Mouse (Mus musculus): Measurements from ENCODE around the gene Hdac4. TPM values are rescaled to one million over a fixed set of nuclear protein-coding genes. Genes with fewer than 3 reads are reported as not detected.

The Hdac4 gene
- polyA plus RNA-seq, 1 experiment from 2014 or later = 16.3 TPM

GRCm38 (mm10) chr1:91992652-91993051 lies 202.8 kb downstream of the Hdac4 start:
- Histone ChIP-seq H3K36me3 (ENCODE audit: insufficient read depth, low read length) (peaks cover 5% of the 10 kb centered on the region; the same call in 1 of the 2 replicates), H3K4me1 (ENCODE audit: insufficient read depth, low read depth, low read length) (no peaks in the 10 kb centered on the region), H3K4me3 (ENCODE audit: low read depth, low read length) (no peak overlapping the region), H3K27me3 (replicated peaks; ENCODE audit: insufficient read depth, low read length) (no peaks in the 10 kb centered on the region), H3K27ac (ENCODE audit: low read length) (no peak overlapping the region), H3K9me3 (ENCODE audit: low read length) (no peaks in the 10 kb centered on the region), H3K9ac (replicated peaks; ENCODE audit: low read depth) (no peak overlapping the region), H3K4me2 (replicated peaks; ENCODE audit: low read depth, low read length) (no peak overlapping the region)
- TF ChIP-seq EP300 (IDR thresholded peaks at IDR 0.05) (no peak), CTCF (IDR thresholded peaks at IDR 0.05) (no peak)
- DNase-seq (ENCODE audit: low spot score) (no peak), ATAC-seq (no peak)
- 77% methylated on average over 3 of the region's 3 CpGs for WGBS

GRCm38 (mm10) chr1:91991597-91991996 lies 203.9 kb downstream of the Hdac4 start:
- Histone ChIP-seq H3K4me2 (replicated peaks; ENCODE audit: low read depth, low read length) (no peak overlapping the region), H3K4me3 (ENCODE audit: low read depth, low read length) (no peak overlapping the region), H3K9me3 (ENCODE audit: low read length) (no peaks in the 10 kb centered on the region), H3K27ac (ENCODE audit: low read length) (no peak overlapping the region), H3K36me3 (ENCODE audit: insufficient read depth, low read length) (peaks cover 15% of the 10 kb centered on the region; the same call in 1 of the 2 replicates), H3K9ac (replicated peaks; ENCODE audit: low read depth) (no peak overlapping the region), H3K4me1 (ENCODE audit: insufficient read depth, low read depth, low read length) (no peaks in the 10 kb centered on the region), H3K27me3 (replicated peaks; ENCODE audit: insufficient read depth, low read length) (no peaks in the 10 kb centered on the region)
- ATAC-seq (no peak), DNase-seq (ENCODE audit: low spot score) (no peak)
- TF ChIP-seq CTCF (IDR thresholded peaks at IDR 0.05) = no peak
- TF ChIP-seq EP300 (IDR thresholded peaks at IDR 0.05) = no peak

- Histone ChIP-seq H3K4me1 (ENCODE audit: insufficient read depth, low read depth, low read length) (no peaks in the 10 kb centered on the region), H3K9ac (replicated peaks; ENCODE audit: low read depth) (no peak overlapping the region), H3K4me2 (replicated peaks; ENCODE audit: low read depth, low read length) (no peak overlapping the region), H3K27me3 (replicated peaks; ENCODE audit: insufficient read depth, low read length) (no peaks in the 10 kb centered on the region), H3K36me3 (ENCODE audit: insufficient read depth, low read length) (peaks cover 16% of the 10 kb centered on the region; the same call in 1 of the 2 replicates), H3K9me3 (ENCODE audit: low read length) (no peaks in the 10 kb centered on the region), H3K27ac (ENCODE audit: low read length) (no peak overlapping the region), H3K4me3 (ENCODE audit: low read depth, low read length) (no peak overlapping the region)
- no peak for ATAC-seq
- DNase-seq (ENCODE audit: low spot score) = no peak
- TF ChIP-seq EP300 (IDR thresholded peaks at IDR 0.05) (no peak), CTCF (IDR thresholded peaks at IDR 0.05) (peak; percentile 43)
- WGBS = 87% methylated on average over 5 of the region's 5 CpGs
Measured at GRCm38 (mm10) chr1:91990852-91991251, 204.6 kb downstream of the Hdac4 start.

GRCm38 (mm10) chr1:91988866-91989265 lies 206.6 kb downstream of the Hdac4 start:
- no peak overlapping the region for H3K4me2 ChIP-seq (replicated peaks; ENCODE audit: low read depth, low read length)
- no peak overlapping the region for H3K9ac ChIP-seq (replicated peaks; ENCODE audit: low read depth)
- TF ChIP-seq CTCF (IDR thresholded peaks at IDR 0.05) = no peak
- TF ChIP-seq EP300 (IDR thresholded peaks at IDR 0.05) = no peak
- no peaks in the 10 kb centered on the region for H3K27me3 ChIP-seq (replicated peaks; ENCODE audit: insufficient read depth, low read length)
- DNase-seq (ENCODE audit: low spot score) (no peak), ATAC-seq (no peak)
- peaks cover 12% of the 10 kb centered on the region; the same call in 1 of the 2 replicates for H3K36me3 ChIP-seq (ENCODE audit: insufficient read depth, low read length)
- H3K27ac ChIP-seq (ENCODE audit: low read length) = no peak overlapping the region
- H3K9me3 ChIP-seq (ENCODE audit: low read length) = no peaks in the 10 kb centered on the region
- no peak overlapping the region for H3K4me3 ChIP-seq (ENCODE audit: low read depth, low read length)
- 94% methylated on average over 1 of the region's 1 CpGs for WGBS
- H3K4me1 ChIP-seq (ENCODE audit: insufficient read depth, low read depth, low read length) = no peaks in the 10 kb centered on the region

- DNase-seq (ENCODE audit: low spot score) (no peak), ATAC-seq (no peak)
- H3K4me2 ChIP-seq (replicated peaks; ENCODE audit: low read depth, low read length) = no peak overlapping the region
- H3K9me3 ChIP-seq (ENCODE audit: low read length) = no peaks in the 10 kb centered on the region
- no peak overlapping the region for H3K27ac ChIP-seq (ENCODE audit: low read length)
- H3K27me3 ChIP-seq (replicated peaks; ENCODE audit: insufficient read depth, low read length) = no peaks in the 10 kb centered on the region
- H3K4me1 ChIP-seq (ENCODE audit: insufficient read depth, low read depth, low read length) = no peaks in the 10 kb centered on the region
- no peak overlapping the region for H3K4me3 ChIP-seq (ENCODE audit: low read depth, low read length)
- H3K36me3 ChIP-seq (ENCODE audit: insufficient read depth, low read length) = peaks cover 12% of the 10 kb centered on the region; the same call in 1 of the 2 replicates
- TF ChIP-seq CTCF (IDR thresholded peaks at IDR 0.05) = no peak
- no peak for TF ChIP-seq EP300 (IDR thresholded peaks at IDR 0.05)
- H3K9ac ChIP-seq (replicated peaks; ENCODE audit: low read depth) = no peak overlapping the region
- 89% methylated on average over 8 of the region's 8 CpGs for WGBS
Measured at GRCm38 (mm10) chr1:91987431-91987830, 208.1 kb downstream of the Hdac4 start.

- H3K36me3 ChIP-seq (ENCODE audit: insufficient read depth, low read length) = peaks cover 12% of the 10 kb centered on the region; the same call in 1 of the 2 replicates
- H3K27me3 ChIP-seq (replicated peaks; ENCODE audit: insufficient read depth, low read length) = no peaks in the 10 kb centered on the region
- H3K27ac ChIP-seq (ENCODE audit: low read length) = no peak overlapping the region
- ATAC-seq (no peak), DNase-seq (ENCODE audit: low spot score) (no peak)
- TF ChIP-seq CTCF (IDR thresholded peaks at IDR 0.05) = no peak
- no peak for TF ChIP-seq EP300 (IDR thresholded peaks at IDR 0.05)
- H3K9me3 ChIP-seq (ENCODE audit: low read length) = no peaks in the 10 kb centered on the region
- no peak overlapping the region for H3K4me3 ChIP-seq (ENCODE audit: low read depth, low read length)
- no peak overlapping the region for H3K4me2 ChIP-seq (replicated peaks; ENCODE audit: low read depth, low read length)
- H3K4me1 ChIP-seq (ENCODE audit: insufficient read depth, low read depth, low read length) = no peaks in the 10 kb centered on the region
- H3K9ac ChIP-seq (replicated peaks; ENCODE audit: low read depth) = no peak overlapping the region
Measured at GRCm38 (mm10) chr1:91985783-91986182, 209.7 kb downstream of the Hdac4 start.

GRCm38 (mm10) chr1:91984507-91984906 lies 211.0 kb downstream of the Hdac4 start:
- Histone ChIP-seq H3K36me3 (ENCODE audit: insufficient read depth, low read length) (peaks cover 12% of the 10 kb centered on the region; the same call in 1 of the 2 replicates), H3K27me3 (replicated peaks; ENCODE audit: insufficient read depth, low read length) (no peaks in the 10 kb centered on the region), H3K9ac (replicated peaks; ENCODE audit: low read depth) (no peak overlapping the region), H3K4me3 (ENCODE audit: low read depth, low read length) (no peak overlapping the region), H3K4me1 (ENCODE audit: insufficient read depth, low read depth, low read length) (no peaks in the 10 kb centered on the region), H3K9me3 (ENCODE audit: low read length) (no peaks in the 10 kb centered on the region), H3K4me2 (replicated peaks; ENCODE audit: low read depth, low read length) (no peak overlapping the region), H3K27ac (ENCODE audit: low read length) (no peak overlapping the region)
- DNase-seq (ENCODE audit: low spot score) (peak; percentile 39), ATAC-seq (no peak)
- WGBS = 70% methylated on average over 8 of the region's 8 CpGs
- TF ChIP-seq EP300 (IDR thresholded peaks at IDR 0.05) = no peak
- no peak for TF ChIP-seq CTCF (IDR thresholded peaks at IDR 0.05)
